Mouse (Mus musculus) T-helper 1 cell (primary cell): ENCODE measurements around the gene Map7d2.

Experiments used
- in situ Hi-C: fragments of 300-600 bp; cut with MboI, MseI; formaldehyde crosslinking; loops from one replicate; pipeline ENCODE4 v1.15.1; 2025; ENCODE audit warnings: high pct_unique_total_duplicates

Map7d2 gene

DNA sequence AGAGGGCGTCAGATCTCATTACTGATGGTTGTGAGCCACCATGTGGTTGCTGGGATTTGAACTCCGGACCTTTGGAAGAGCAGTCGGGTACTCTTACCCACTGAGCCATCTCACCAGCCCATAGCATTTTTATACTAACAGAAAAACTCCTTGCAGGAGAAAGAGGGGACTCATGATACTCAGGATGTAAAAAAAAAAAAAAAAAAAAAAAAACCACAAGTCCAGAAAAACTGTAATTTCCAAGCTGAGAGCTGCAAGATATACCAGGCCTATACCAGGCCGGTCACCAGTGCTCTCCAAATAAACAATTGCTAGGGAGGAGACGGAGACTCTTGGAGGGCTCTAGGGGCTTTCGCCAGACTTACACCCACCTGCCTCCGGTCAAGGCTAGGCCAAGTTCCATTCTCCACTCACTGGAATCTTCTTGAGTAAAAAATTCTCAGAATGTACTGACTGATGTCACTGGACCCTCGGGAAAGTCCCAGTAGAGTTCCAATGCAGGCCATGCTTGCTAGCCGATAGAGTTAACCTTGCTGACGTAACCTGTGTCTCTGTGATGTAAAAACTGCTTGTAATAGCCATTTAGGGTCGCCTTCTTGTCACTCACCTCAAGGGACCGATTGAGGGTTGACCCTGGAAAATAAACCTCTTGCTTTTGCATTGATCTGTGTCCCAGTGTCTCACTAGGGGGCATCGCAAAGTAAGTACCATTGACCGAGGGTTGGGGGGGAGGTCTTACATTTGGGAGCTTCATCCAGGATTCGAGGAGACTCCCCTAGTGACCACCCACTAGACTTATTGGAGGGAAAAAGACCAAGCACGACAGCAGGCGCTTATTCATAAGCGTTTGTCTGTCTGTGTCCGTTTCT, 95.7 kb downstream of the Map7d2 start:
- in situ Hi-C loops, result loop anchor here (5.0 kb wide), 1 partner anchor 883 kb away; no protein-coding TSS in a partner anchor

DNA sequence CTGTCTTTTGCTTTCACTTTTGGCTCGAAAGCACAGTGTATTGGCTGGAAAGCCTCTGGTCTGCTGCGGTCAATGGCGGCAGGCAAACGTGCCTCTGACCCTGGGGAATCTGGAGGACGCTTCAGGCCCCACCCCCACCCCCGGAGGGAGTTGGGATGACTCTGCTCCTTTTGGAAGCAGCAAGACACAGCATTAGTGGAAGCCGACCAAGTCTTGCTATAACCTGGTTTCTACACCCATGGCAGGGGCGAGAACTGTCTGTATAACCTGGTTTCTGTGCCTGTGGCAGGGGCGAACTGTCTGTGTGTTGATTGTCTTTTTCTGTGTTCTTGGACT, 96.3 kb downstream of the Map7d2 start:
- in situ Hi-C loops, result loop anchor here (5.0 kb wide), 1 partner anchor 883 kb away; no protein-coding TSS in a partner anchor

DNA sequence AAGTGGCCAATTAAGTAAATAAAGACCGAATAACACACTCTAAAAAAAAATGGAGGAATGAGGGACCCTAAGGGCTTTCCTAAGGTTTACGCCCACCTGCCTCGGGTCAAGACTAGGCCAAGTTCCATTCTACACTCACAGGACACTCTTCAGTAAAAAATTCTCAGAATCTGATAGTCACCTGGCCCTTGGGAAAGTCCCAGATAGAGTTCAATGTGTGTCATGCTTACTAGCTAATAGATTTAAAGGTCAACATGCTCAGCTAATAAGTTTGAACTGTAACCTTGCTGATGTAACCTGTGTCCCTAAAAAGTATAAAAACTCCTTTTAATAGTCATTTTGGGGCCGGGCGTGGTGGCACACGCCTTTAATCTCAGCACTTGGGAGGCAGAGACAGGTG, 101.2 kb downstream of the Map7d2 start:
- in situ Hi-C loops, result loop anchor here (5.0 kb wide), 1 partner anchor 1457 kb away; no protein-coding TSS in a partner anchor

DNA sequence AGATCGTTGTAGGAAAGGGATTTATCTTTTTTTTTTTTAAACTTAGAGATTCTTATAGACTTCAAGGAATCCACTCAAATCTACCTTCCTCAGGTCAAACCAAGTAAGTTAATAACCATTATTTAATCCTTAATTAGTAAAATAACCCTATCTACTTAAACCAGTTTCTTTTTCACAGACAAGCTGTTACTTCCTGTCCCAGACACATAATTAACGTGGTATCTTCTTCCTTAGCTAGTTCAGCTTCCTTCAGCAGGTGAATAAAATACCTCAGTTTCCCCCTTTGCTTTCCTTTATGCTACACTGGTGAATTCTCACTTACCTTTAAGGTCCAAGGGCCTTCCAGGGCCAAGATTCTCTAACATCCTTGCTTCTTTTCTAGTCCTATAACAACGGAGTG, 107.4 kb downstream of the Map7d2 start:
- in situ Hi-C loops, result no loop called here

DNA sequence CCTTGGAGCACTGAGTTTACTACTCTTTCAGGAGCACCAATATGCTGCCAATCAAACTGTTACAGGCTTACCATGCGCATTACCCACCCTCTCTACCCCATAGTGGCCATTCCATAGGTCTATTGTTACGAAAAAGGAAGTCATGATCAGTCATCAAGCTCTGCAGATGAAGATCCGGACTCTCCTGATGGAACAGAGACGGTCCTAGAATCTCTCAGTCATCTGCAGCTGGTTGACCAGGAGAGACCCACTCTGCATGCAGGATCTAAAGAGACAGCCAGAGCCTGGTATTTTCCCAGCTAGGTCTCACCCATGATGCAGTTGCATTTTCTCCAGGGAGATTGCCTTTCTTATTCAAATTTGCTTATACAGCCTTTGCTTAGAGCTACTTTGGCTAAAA, 108.3 kb downstream of the Map7d2 start:
- in situ Hi-C loops, result no loop called here

DNA sequence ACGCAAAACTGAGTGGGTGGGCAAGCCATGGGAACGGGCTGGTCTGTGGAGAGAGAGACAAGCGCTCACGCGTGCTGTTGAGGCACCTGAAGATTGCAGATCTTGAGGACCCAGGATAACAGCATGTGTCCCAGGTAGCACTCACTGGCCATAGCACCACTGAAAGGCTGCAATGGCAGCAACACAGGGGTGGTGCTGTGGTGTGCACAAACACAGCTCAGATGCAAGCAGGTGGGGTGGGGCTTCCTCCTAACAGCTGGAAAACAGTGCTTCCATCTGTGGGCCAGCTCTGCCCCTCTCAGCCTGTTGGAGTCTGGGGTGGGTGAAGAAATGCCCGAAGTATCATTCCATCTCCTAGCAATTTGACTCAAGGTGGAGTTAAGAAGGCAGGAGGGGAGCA, 112.0 kb downstream of the Map7d2 start, which contains the start of gene Bclaf3:
Gene Bclaf3, plus strand, starts transcription at position 301 of the 400 bp plus-strand sequence.
- in situ Hi-C loops, result no loop called here

DNA sequence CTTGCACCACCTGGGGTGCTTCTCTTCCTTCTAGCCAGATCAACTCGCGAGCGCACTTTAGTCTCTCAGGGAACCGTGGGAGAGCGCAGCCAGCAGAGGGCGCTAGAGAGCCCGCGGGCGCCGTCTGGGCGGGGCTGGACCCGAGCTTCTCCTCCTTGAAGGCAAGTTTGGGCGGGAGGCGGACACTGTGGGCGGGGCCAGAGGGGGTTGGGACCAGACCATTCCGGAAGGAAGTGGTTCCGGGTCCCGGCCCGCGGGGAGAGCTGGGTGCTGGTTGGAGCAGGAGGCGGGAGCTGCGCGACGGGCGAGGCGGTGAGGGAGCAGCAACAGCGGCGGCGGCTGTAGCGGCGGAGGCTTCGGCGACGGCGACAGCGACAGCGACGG, 118.0 kb downstream of the Map7d2 start:
- in situ Hi-C loops, result no loop called here

DNA sequence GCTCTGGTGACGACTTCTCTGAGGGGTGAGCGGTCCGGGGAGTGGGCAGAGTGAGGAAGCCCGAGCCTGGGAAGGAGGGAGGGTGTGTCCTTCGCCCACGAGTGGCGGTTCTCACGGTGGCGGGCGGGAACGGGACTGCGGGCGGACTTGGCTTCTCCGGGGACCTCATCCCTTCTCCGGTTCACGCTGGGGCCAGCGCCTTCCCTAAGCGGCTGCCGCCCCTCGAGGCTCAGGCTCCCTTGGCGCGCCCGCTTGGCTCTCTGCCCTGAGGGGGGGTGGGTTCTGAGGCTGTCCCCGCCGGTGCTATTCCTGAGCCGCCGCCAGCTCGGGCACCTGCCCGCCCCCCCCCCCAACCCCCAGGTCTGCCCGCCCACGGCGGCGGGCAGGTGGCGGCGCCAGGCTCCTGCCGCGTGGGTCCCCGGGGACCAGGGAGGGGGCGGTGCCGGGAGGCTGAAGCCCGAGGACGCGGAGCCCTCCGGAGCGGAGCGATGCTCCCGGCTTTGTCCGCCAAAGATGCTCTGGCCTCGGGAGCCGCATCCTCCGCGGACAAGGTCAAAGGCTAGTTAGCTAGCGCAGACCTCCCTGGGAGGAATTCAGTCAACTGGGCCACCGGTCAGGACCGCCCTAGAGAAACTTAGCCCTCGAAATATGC, 118.6 kb downstream of the Map7d2 start:
- in situ Hi-C loops, result no loop called here

DNA sequence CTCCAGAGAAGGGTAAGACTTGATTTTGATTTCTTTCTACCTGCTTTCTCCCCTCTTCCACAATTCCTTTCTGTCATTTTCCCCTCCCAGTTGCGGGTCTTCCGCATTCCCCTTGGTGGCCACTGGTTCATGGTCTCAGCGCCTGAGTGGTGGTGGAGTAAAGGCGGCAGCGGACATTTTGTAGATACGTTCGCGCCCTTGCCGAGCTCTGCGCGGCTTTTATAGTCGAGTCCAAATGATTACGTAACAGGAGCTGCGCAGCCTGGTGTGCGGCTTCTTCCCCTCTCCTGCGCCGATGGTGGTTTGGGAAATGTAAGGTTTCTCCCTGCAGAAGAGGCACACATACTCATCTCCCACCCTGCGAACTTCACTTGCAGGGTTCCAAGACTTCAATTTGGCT, 127.6 kb downstream of the Map7d2 start:
- in situ Hi-C loops, result no loop called here

DNA sequence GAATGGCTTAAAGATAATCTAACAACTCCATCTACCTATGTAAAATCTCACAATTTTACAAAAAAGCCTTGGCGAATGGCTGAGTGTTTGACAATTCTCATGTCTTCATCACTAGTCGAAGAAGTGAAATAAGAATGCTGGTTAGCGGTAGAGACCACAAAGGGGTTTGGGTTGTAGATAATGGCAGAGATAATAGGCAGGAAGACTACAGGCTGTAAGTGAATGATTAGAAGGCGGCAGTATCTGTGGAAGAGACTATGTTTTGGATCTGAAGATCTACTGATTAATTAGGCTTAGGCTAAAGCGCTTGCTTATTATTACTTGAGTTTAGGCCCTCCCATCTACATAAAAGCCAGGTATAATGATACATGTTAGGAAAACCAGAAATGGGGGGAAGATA, 132.7 kb downstream of the Map7d2 start:
- in situ Hi-C loops, result no loop called here
